Mouse (Mus musculus): ENCODE measurements around the gene Fezf1.

Fezf1 gene

DNA sequence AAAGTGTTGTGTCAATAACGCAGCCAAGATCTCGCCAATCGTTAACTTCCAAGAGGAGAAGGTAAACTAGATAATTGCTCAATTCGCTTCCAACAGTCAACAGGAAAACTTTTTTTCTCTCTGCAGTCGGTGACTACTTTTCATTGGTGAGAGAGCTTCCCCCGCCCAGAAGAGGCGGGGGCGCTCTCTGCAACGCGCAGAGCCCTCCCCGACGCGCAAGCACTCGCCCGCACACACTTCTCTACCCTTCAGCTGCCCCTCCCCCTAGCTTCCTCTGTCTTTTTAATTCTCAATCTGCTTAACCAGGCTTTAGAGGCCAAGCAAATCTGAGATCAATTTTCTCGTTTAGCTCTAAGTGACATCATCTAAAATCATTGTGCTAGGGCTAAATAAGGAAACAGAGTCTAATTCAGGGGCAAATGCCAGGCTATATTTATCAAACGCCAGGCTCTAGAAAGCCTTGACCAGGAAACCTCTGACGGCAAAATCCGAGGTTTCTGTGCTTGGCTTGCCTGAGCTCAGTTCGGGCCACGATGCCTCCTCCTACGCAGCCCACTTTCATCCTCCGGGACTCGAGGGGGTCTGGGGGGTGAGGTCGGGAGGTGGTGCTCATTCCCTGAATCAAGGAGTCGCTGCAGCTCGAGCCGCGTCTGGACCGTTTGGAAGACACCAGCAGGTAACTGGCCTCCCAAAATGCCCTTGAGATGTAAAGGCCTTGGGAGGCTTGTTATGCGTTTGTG lies at the start of gene Fezf1:
Gene Fezf1, minus strand, starts transcription at position 50 of the 740 bp plus-strand sequence.
- DNase-seq: no peak

DNA sequence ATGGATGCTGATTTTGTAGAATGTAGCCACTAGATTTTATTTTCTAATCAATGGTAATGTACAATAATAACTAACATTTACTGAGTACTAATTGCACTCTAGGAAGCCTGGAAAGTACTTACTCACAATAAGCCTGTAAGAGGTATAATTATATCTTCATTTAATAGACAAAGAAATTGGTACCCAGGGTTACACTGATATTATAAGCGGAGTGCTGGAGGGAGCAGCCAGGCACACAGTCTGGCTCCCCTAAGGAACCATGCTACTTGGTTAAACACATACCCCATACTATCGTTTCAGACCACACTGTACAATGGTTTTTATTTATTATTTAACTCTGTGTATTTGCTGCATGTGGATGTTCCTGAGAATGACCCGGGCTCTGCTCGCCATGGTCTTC lies 46.5 kb upstream of the Fezf1 start:
- DNase-seq: no peak

DNA sequence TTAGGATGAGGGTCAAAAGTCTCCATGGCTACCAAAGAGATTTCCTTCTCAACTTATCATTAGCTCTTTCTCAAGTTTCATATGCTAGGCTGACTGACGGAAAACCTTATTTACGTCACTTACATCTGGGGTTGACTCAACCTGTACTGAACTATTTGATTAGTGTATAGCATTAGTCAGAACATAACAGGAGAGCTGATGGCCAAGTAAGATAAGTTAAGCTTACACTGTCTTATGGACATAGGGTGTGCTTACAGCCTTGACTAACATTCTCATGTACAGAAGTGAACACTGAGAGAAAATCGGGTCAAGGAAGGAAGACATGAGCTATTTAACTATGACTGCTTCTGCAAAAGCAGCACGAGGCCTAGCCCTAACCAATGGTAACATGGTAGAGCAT lies 40.6 kb upstream of the Fezf1 start:
- no peak for DNase-seq

DNA sequence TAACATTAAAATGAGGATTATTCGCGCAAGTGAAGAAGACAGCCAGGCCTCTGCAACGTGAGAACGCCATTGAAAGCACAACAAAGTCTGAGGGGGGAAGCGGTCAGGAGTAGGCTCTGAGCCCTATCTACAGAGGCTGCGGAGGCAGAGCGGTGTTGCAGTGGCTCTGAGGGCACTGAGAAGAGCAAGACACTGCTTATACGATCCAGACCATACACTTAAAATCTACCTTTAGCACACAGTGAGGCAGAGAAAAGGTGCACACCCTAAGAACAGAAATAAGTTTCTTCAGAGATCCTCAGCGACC lies 33.3 kb upstream of the Fezf1 start:
- DNase-seq: no peak

DNA sequence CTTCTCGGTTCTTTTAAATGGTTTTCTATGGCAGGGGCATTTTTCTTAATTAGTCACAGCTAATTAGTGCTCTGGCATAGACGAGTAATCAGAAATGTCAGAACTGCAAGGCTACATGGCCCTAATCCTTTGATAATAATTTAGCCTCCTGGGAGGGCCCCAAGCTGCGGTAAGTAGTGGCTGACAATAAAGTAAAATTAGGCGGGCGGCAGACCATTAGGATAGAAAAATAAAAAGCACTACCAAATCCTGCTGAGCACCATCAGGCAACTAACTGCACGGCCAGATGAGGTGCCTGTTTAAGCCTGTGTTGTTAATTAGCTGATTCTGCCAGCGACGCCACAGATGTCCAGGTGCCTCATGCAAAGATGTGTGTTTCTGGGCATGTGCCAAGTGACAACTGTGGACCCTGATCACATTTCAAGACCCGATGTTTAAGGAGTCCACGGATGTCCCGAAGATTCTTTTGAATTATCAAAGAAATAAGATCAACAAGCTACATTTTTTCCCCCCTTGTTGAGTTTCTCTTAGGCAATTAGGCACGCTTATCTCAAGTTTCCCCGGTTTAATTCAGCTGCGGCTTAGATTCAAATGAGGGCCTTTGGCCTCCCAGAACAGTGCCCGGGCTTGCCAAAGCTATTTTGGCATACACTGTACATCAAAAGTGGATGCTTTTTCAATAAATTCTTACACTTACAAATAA lies 32.8 kb upstream of the Fezf1 start:
- no peak for DNase-seq

DNA sequence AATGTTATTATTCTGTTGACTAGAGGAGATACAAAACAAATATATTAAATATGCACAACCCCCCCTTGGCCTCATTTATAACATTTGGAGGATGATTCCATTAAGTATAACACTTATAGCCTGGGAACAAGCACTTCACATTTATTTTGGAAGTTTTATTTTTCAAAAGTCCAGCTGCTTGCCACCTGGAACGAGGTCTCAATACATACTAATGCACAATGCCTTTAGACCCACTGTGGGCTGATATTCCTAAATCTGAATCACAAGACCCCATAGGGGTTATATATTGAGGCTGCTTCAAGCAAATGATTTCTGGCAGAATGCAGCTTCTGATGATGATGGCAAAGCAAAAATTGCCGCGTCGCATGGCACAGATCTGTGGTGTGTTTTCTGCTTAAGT lies 25.3 kb upstream of the Fezf1 start:
- DNase-seq: no peak

DNA sequence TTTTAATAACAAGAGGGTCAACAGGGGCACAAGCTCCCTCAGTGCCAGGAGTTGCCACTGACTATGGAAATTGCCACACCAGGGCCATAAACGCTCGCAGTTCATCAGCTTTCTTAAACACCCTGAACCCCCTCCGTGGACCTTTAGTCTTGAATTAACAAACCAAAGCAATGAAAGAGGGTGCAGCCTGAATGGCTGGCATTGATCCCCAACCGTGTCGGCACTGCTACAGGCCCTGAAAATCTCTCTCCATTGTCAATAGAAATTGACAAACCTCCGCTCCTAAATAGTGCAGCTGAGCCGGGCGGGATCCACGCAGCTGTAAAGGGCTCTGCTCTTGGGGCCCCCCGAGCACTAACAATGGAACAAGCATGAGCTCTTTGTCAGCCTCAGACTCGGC lies 24.8 kb upstream of the Fezf1 start:
- DNase-seq: no peak

DNA sequence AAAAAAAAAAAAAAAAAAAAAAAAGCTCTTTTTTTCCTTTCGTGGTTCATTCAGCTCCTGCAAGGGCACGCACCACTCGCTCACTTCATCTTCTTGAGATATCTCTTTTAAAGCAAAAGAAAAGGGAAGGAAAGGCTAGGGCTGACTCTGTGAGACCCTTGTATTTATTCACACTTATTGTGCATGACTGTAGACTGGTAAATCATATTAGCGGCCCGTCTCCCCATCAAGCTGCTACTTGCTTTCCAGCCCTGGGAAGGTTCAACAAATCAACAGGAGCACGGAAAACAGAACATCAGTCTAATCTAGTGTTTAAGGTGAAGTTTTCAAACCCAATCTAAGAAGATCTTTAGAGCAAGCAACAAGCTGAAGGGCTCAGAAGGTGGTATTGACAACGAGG lies 24.4 kb upstream of the Fezf1 start:
- DNase-seq: no peak

DNA sequence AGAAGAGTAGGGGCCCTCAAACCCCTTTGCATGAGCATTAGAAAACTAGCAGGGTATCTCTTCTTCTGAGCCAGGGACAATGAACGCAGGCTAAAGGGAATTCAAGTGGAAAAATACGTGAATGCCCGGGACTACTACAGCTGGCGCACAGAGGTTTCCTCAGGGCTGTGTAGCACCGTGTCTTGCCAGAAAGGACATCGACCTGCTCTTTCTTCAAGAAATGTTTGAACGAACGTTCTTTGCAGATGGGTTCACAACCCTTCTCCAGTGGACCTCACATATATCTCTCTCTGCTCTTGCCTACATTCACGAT lies 12.5 kb upstream of the Fezf1 start:
- DNase-seq: no peak

DNA sequence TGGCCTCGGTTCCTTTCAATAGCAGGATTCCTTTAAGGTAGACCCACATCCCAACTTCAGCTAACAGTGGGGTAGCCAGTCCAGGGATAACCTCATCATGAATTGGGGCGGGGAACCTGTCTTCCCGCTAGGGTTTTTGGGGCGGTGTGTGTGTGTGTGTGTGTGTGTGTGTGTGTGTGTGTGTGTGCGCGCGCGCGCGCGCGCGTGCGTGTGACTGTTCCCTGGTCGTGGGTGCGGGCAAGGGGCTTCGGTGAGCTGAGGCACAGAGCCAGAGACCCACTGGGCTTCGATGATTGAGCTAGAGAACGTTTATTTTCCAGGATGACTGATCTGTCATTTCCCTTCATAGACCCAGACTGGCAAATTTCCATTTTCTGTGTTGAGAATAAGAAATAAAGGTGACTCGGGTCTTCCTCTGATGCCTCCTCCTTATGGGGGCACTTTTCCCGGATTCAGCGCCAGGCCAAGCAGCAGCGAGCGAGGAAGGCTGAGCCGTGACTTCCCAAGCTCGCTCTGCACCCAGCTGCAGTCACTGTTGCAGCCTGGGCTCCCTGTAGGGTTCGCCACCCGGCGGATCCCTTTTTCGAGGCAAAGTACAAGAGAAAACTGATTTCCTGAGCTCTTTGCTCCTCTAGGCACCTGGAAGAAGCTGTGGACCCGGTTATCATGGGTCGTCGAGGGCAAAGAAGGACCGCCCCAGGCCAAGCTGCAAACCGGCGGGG lies 12.0 kb upstream of the Fezf1 start:
- no peak for DNase-seq

DNA sequence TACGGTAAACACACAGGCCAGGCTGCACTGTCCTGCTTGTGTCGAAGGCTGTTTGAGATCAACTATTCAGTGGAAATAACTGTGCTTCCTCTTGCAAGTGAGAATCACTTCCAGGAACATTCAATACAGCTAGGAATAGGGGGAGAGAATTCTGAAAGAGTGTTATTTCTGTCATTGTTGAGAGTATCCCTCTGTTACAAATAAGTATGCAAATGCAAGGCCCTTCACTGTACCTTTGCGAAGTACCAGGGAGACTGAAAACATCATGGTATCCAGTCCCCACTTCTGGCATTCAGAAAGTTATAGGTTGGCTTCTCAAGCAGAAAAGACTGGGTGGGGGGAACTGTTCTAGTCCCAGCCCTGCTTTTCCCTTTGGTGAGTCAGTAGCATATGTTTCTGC lies 9.8 kb upstream of the Fezf1 start:
- DNase-seq: no peak

DNA sequence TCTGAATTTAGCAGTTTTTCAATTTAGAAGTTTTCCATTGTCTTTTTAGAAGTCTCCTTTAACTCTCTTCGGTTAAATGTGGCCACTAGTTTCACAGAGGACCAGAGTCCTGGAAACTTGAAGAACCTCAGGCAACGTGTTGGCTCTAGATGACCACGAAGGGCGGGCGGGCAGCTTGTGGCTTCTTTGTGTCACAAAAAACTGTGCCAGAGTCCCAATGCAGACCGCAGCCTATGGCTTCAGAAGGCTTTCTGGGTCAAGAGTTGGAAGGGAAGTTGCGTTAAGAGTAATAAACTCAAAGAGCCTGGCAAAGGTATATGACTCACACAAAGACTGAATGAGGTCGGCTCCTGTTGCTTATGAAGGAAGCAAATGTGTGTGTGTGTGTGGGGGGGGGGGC lies 7.0 kb upstream of the Fezf1 start:
- DNase-seq: no peak

DNA sequence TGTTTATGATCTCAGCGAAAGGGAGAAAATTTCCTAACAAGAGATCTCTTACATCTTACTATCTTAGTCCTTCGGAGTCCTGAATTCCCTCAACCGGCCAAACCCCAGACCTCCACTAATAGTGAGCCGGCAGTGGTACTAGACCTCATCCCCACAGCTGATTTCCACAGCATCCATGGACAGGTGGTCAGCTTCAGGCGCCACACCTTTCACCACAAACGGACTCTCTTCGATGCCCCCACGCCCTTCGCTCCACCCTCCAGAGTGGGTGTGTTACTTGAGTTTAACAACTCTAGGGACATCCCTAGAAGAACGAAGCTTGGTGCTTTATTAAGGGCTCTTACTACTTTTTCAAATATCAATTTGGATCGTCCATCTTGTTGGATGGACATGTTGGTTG lies 6.5 kb upstream of the Fezf1 start:
- no peak for DNase-seq

DNA sequence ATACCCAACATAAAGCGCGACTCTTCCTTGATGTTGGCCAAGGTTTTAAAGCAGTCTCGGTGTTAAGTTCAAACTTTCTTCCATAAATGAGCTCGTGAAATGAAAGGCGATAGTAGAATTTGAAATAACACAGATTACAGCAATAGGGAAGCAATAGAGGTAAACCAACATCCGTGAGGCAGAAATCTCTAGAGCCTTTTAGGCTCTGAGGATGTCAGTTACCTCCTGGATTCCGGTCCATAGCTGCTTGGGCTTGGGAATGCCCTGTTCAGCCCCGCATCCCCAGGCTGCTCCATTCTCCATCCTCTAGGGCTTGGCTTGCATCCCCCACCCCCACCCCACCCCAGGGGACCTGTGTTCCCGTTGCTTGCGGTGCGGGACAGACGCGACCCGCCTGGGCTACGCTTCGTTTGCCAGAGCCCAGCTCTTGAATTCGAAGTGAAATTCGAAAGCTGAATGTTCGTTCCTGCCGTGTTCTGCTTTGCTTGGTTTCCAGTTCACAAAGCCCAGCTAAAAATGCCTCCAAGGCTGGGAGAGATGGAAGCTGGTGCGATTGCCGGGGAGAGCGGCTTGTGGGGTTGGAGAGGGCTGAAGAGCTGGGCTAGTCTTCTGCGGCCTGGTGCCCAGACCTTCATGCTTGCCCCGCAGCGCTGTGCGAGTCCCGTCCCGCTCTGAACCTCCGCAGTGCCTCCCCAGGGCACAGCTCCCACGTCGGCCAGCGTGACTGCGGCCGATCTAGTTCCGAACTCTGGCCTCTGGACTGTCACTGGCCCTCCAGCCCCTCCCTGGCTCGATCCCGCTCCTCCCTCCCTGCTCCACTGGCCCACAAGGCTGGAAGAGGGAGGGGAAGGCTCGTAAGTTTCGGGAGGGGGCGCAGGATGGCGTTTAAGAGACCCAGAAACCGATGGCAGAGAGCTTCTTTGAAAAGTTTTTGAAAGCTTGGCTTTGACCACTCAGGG lies 5.5 kb upstream of the Fezf1 start:
- no peak for DNase-seq

DNA sequence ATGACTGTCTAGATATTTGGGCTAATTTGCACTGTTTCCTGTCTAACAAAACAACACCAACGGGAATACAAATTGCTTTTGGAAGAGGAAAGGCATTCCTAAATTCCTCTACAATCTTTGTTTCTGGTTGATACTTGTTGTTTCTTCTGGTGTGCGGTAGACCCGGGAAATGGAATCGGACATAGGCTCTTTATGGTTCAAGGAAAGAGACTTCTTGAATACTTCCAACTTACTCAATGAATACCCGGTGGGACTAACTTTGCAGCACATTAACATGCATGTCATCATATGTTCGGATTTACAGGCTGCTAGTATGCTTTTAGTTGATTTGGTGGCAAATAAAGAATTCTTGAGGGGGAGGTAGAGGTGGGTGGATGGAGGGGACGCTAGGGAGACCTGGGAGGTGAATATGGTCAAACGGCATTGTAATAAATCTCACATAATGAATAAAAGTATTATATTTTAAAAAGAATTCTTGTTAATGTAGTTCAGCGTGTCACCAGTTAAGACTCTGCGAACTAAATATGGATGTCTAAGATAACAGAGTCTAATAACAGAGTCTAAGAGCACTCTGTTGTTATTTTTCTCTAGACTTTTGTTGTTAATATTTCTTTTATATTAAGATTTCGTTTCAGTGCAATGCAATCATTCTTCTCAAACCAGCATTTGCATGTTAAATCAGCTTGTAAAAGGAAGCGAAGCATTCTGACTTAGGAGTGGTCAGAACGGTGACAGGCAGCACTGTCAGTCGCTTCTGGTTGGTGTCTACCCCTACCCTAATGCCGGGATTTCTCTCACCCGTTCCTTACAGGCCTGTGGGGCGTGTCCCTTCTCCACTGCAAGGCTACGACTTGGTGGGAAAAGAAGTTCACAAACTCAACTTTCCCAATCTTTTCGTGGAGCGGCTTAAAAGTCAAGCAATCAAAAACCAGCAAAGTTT lies 4.3 kb upstream of the Fezf1 start:
- DNase-seq: no peak

DNA sequence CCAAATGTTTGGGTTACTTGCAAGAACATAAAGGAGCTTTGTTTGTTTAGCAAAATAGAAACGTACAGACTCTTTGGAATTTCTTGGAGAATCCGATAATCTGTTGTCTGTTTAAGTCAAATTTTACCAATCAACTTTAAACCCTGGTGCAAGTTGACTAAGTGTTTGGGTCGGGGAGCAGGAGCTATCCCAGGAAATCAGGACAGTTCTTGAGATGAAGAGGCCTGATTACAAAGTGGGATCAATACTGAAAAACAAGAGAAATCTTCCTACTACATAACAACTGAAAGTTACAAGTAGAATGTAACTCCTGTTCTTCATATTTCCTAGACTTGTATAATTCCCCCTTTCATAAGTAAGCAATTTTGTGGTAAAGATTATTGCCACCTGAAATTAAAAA lies 3.3 kb upstream of the Fezf1 start:
- DNase-seq: no peak

DNA sequence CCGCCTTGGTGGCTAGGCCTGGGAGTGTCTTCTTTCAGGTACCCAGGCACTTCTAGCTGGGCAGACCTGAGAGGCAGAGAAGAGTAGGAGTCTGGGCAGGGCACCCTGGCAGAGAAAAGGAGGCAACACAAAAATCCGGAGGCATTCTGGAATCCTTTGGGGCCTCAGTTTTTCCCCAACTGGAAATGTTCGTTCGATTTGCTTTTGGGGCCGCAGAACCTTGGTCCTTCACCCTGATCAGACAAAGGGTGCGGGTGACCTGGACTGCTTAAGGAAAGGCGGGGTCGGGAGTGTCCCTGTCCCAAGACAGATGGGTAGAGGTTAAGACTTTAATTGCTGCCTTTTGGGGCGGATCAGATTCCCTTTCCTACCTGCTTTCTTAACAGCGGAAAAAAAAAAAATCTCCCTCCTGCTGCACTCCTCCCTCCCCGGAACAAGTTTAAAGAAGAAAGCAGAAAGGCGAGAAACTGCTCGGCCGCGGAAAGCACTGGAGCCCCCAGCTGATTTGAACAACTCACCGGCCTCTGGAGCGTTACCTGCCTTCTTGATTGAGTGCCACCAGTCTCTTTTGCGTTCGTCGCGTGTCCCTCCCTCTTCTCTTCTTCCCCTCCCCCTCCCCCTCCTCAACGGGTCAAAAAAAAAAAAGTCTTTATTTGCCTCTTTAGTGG lies 2.3 kb upstream of the Fezf1 start:
- no peak for DNase-seq

DNA sequence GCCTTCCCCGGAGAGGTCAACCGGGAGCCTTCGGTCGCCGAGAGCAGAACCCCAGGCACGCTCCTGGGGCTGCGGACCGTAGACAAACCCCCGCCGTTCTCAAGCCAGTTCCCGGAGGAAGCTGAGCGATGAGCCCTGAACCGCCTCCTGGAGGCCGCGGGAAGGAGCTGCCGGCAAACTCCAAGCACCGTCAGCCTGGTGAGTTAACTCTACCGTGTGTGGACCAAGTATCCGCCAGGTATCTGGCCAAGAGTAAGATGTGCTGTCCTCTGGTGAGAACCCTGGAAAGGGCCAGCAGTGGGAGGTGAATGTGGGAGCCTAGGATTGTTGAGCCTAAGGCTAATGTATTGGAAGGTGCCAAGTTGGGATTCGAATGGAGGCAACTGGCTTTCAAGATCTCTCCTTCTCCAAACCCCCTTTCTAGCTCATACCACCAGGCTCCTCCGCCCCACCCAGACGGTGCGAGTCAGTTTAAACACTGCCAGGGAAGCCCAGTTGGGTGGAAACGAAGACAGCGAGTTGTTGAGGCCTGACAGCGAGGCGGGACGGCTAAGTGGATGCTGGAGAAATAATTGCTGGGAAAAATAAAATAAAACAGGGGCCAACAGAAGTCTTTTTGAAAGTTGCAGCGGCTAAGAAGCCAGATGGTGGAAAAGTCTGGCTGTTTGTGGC lies 1.6 kb upstream of the Fezf1 start:
- no peak for DNase-seq

DNA sequence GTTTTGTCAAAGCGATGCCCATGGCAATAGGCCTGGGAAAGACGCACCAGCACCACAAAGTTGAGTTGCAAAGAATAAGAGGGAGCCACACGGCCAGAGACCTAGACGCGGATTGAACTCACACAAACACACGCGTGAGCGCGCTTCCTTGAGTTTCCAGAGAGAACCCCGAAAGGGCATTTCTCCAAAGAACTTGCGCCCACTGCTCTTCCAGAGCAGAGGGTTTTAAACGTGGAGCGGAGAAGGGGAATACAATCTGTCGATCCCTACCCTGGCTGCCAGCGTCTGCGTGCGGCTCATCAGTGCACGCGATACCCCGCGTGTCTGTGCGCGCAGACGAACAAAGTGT lies 865 bp upstream of the Fezf1 start:
- DNase-seq: no peak

DNA sequence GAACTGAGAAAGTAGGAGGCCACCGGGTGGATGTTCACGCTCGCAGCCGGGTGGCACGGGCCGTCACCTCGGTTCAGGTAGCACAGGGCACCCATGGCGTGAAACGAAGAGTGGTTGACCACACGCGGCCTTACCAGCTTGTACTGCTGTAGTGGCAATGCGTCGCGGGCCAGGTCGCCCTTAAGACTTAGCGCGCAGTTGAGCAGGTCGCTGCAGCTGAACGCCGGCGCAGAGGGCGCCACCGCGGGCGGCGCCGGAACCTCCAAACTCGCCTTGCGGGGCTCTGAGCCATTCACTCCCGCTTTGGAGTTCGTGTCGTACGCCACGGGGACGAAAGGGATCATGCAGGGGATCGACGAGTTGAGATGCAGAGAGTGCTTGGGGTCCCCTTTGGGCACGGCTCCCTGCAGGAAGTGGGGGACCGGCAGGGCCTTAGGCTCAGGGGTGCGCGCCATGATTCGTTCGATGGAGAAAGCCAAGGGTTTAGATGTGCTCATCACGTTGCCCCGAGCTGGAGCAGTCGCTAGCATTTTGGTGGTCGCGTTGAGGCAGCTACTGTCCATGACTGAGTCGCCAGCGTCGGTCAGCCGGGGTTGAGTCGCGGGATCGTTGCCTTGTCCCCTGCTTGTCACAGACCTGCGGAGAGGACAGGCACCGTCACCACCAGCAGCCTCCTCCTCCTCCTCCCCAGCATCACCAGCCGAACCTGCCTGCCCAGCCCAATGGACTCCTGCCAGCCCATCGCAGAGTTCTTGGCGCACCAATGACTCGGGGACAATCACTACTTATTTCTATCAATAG lies 450 bp downstream of the Fezf1 start:
- peak; percentile 3 for DNase-seq
